Mouse (Mus musculus) cerebellum, adult 2 months (tissue): ENCODE data around the gene Rpl36. TPM values are rescaled to one million over a fixed set of nuclear protein-coding genes. Genes with fewer than 3 reads are reported as not detected.

ENCODE experiments used
- DNase-seq, 2 experiments: peaks; one replicate each; pipeline ENCODE4 v3.0.0; 2021
- H3K27ac ChIP-seq: fragments of 200-500 bp; 2 replicates; pipeline ENCODE4 v1.5.1; 2012; ENCODE audit warnings: low read length, control low read depth, inconsistent platforms; ENCODE audit not compliant: insufficient read depth
- H3K27me3 ChIP-seq: fragments of 200-500 bp; 2 replicates; pipeline ENCODE4 v1.6.1; 2012; ENCODE audit warnings: inconsistent platforms, mild to moderate bottlenecking, low read length, moderate library complexity; ENCODE audit not compliant: control insufficient read depth, insufficient read depth
- H3K4me1 ChIP-seq: fragments of 200-500 bp; 2 replicates; pipeline ENCODE4 v1.6.1; 2011; ENCODE audit warnings: low read length; ENCODE audit not compliant: control insufficient read depth, insufficient read depth
- H3K4me3 ChIP-seq: fragments of 200-500 bp; replicated peaks from 2 replicates; pipeline ENCODE3; 2011; ENCODE audit warnings: mild to moderate bottlenecking, low read depth, low read length, control low read depth; ENCODE audit not compliant: insufficient read depth
- CTCF ChIP-seq: fragments of 200-500 bp; IDR thresholded peaks from 2 replicates; pipeline ENCODE4 v1.5.1; 2011; ENCODE audit warnings: low read depth, mild to moderate bottlenecking, control low read depth, low read length, moderate library complexity, borderline replicate concordance; ENCODE audit not compliant: insufficient read depth
- POLR2A ChIP-seq: fragments of 200-500 bp; IDR thresholded peaks from 2 replicates; pipeline ENCODE4 v1.6.1; 2011; ENCODE audit warnings: low read length, control low read depth, borderline replicate concordance; ENCODE audit not compliant: insufficient read depth
- WGBS: fragments of 180-500 bp; shearing (Covaris S2); methylation state at CpG from one replicate; pipeline ENCODE4 v1.1.7; 2018; 5-methylcytosine and 5-hydroxymethylcytosine counted together
- polyA plus RNA-seq: library from polyadenylated mRNA; depleted of rRNA; stranded (reverse); fragments of >200 nt; gene quantifications from 2 replicates; pipeline ENCODE4 v1.2.3, GENCODE M21; 2012

The Rpl36 gene
- polyA plus RNA-seq, 1 experiment: 1,004 TPM

DNA sequence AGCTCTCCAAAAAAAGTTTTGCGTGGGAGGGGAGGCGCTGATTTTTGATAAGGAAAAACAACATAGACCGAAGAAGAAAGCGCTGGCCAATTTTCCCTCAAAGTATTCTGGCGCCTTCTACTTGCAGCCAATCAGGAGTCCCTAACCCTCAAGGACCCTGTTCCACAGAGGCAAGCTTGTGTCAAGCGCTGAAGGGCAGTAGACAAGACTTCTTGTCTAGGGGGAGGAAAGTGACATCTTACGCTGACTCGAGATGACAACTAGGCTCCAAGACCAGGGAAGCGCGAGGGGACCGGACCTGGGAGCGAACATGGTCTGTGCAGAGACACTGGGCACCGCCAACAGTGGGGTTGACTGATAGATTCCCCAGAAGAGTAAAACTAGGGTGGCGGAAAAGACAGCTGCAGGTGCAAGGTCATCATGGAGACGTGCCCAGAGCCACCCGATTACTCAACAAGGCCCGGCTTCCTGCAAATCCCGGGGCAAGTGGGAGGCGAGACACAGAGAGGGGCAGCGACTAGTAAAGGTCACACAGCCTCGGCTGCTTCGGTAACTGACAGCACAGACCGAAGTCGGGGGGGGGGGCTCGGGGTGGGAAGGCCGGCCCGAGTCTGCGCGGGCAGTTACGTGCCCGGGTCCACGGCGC, 29.5 kb upstream of the Rpl36 start:
- TF ChIP-seq POLR2A: no peak
- no peak for TF ChIP-seq CTCF
- H3K27ac ChIP-seq: peak overlapping the region; percentile 68
- no peaks in the 10 kb centered on the region for H3K27me3 ChIP-seq
- H3K4me1 ChIP-seq: peaks cover 34% of the 10 kb centered on the region
- 2% methylated on average over 33 of the region's 33 CpGs for WGBS
- peak in 1 of 2 experiments; percentile 66 for DNase-seq
- H3K4me3 ChIP-seq: peak overlapping the region; percentile 76

DNA sequence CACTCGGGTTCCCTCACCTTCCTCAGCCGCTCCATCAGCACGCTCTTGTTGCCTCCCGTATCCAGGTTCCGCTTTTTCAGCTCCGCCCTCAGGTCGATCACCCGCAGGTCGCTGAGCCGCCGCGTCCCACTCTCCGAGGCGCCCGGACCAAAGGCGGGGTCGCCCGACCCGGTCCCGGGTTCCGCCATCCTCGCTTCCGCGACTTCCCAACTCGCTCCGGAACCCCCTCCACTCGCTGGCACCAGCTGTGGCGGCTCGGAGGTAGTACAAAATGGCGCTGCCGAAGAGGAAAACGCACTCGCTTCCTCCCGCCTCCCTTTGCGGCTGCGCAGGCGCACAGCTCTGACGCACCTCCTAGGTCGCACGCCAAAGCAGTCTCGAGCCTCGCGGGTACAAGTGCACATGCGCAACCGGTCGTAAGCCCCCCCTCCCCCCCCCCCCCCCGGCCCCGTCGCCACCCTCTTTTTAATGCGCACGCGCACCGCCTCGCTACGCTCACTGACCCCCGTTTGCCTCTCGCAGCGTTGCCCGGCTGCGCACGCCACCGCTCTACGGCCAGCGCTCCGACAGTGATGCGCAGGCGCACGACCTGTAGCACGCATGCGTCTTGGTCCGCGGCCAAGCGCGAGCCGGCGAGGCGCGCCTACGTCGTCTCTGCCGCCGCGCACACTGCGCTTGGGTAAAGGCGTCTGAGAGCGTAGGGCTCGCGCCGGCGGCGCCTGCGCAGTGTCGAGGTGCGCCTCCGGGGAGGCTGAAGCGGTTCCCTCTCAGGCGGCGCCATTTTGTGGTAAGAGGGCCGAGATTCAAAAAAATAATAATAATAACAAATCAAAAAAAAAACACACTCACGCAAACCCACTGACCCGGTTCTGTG, 28.7 kb upstream of the Rpl36 start, which contains the start of the genes Safb2 and Safb:
Gene Safb2, minus strand, starts transcription at position 329 of the 874 bp plus-strand sequence.
Gene Safb, plus strand, starts transcription at position 569 of the 874 bp plus-strand sequence.
- WGBS: under 1% methylated on average over 101 of the region's 101 CpGs
- TF ChIP-seq CTCF (no peak), POLR2A (peak; percentile 82; the same call in 1 of the 2 replicates)
- peak; percentile 99 to 100 for DNase-seq
- Histone ChIP-seq H3K27me3 (no peaks in the 10 kb centered on the region), H3K4me1 (peaks cover 40% of the 10 kb centered on the region), H3K27ac (peak within 1 kb of the TSS; percentile 68), H3K4me3 (peak within 1 kb of the TSS; percentile 82)

DNA sequence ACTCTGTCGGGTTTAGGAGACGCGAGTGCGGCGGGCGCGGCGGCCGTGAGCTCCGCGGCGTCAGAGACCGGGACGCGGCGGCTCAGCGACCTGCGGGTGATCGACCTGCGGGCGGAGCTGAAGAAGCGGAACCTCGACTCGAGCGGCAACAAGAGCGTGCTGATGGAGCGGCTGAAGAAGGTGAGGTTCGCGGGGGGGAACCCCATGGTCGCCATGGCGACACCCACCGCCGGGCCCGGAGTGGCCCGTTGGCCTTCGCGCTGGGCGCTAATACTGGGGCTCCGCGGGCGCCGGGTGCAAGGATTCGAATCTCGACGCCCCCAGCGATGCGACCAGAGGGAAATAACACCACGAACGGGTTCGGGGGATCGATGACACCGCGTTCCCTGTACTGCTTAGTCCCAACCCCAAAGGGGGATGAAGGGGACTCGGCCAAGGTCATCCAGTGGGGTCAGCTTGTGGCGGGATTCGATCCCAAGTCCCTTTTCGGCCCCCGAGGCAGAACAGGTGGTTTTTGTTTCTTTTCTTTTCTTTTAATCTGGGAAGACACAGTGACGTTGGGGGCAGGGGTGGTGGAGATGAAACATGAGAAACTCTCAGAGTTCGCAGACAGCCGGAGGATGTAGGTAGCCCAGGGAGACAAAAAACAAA, 27.9 kb upstream of the Rpl36 start:
- under 1% methylated on average over 61 of the region's 61 CpGs for WGBS
- TF ChIP-seq POLR2A (no peak), CTCF (no peak)
- H3K27me3 ChIP-seq: no peaks in the 10 kb centered on the region
- peak overlapping the region; percentile 27 for H3K27ac ChIP-seq
- peaks cover 47% of the 10 kb centered on the region for H3K4me1 ChIP-seq
- no peak for DNase-seq
- H3K4me3 ChIP-seq: peak overlapping the region; percentile 82

DNA sequence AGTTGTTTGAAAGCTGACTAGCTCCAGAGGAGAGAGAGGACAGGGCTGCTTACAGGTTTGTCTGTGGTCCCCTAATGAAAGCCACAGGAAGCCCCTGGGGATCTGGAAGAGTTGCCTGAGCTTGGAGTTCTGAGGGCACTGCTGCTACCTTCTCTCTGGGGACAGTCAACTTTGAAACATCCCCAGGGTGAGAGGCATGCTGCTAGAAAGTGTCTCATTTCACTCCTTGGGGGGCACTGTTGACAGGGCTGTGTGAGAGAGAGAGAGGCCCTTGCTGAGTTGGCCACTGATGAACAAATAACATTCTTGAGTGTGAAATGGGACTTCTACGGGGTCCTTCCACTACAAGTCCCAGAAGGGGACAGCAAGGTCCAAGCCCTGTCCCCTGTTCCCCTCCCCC, 25.4 kb upstream of the Rpl36 start:
- TF ChIP-seq CTCF: no peak
- TF ChIP-seq POLR2A: no peak
- Histone ChIP-seq H3K27me3 (no peaks in the 10 kb centered on the region), H3K27ac (no peak overlapping the region), H3K4me3 (no peak overlapping the region), H3K4me1 (peaks cover 37% of the 10 kb centered on the region)
- 38% methylated on average over 1 of the region's 1 CpGs for WGBS
- DNase-seq: no peak

DNA sequence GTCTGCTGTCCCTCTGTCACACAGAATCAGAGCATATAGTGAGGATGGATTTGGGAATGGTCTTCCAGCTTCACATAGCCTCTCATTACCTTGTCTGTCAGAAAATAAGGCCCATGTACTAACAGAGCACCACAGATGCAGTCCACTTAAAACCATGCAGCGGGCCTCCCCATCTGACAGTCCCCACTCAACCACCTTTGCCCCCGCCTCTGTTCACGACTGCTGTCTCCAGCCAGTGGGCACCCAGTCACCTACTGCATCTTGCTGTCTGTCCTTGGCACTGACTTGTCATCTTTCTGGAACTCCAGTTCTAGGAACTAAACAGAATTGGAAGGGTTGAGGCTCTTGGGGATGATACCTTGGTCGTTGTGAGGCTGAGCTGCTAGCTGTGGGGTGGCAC, 24.3 kb upstream of the Rpl36 start:
- H3K27me3 ChIP-seq: no peaks in the 10 kb centered on the region
- DNase-seq: no peak
- peaks cover 44% of the 10 kb centered on the region for H3K4me1 ChIP-seq
- no peak overlapping the region for H3K4me3 ChIP-seq
- 77% methylated on average over 4 of the region's 4 CpGs for WGBS
- TF ChIP-seq CTCF: no peak
- no peak for TF ChIP-seq POLR2A
- H3K27ac ChIP-seq: no peak overlapping the region

DNA sequence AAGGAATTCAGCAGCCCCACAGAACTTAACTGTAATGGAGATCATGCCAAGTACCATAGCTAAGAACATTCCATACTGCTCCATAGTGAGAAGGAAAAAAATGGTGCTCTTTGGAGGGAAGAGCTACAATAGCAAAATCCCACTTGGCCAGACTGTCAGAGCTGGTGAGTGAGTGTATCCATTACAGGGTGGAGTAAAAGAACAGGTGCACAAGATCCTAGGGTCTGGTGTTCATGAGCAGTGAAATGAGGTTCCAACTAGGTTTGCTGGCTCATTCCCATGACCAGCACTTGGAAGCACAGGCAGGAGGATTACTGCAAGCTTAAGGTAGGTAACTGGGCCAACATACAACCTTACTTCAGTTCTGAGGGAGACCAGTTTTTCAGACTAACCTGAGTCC, 20.7 kb upstream of the Rpl36 start:
- TF ChIP-seq POLR2A (no peak), CTCF (no peak)
- no peak for DNase-seq
- no peaks in the 10 kb centered on the region for H3K27me3 ChIP-seq
- no peak overlapping the region for H3K4me3 ChIP-seq
- no peak overlapping the region for H3K27ac ChIP-seq
- H3K4me1 ChIP-seq: peaks cover 33% of the 10 kb centered on the region

DNA sequence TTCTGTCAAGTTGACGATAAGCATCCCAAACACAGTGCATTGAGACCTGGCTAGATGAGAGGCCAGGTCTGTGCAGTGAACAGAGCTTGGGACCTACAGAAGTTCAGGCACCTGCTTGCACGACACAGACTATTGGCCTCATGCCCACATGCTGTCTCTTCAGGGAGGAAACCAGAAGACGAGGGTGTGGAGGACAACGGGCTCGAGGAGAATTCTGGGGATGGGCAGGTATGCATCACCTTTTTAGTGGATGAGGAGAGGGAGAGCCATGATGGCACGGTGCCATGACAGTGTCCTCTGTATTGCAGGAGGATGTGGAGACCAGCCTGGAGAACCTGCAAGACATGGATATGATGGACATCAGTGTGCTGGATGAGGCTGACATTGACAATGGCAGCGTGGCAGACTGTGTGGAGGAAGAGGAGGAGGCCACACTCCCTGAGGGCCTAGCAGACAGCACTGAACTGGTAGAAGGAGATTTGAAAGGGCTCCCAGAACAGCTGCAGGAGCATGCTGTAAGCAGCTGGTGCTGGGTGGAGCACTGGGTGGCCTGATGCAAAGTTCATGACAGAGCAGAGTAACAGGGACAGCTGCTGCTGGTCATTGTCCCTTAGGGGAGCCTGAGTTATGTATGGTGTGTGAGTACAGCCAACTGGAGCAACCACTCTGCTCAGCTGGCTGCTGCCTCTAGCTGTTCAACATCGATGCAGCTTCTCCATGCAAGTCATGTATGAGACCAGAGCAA, 19.5 kb upstream of the Rpl36 start:
- WGBS: 24% methylated on average over 8 of the region's 8 CpGs
- Histone ChIP-seq H3K27ac (no peak overlapping the region), H3K27me3 (no peaks in the 10 kb centered on the region), H3K4me3 (no peak overlapping the region), H3K4me1 (peaks cover 26% of the 10 kb centered on the region)
- peak in 1 of 2 experiments; percentile 50 for DNase-seq
- no peak for TF ChIP-seq CTCF
- no peak for TF ChIP-seq POLR2A
